Mouse (Mus musculus): Measurements from ENCODE around the gene Mmp23.

The Mmp23 gene

GRCm38 (mm10) chr4:155601091-155601996, 51.8 kb downstream of the Mmp23 start, which contains the start of gene Slc35e2:
Gene Slc35e2 (plus strand): TSS chr4:155601416.
- DNase-seq (ENCODE audit: low spot score) = peak; percentile 89
